Mouse (Mus musculus) urinary bladder, adult 2 months (tissue): ENCODE results near the gene Eml4. TPM values are rescaled to one million over a fixed set of nuclear protein-coding genes. Genes with fewer than 3 reads are reported as not detected.

Experiments
- DNase-seq: peaks from one replicate; pipeline ENCODE4 v3.0.0; 2022; ENCODE audit warnings: low spot score
- polyA plus RNA-seq: library from polyadenylated mRNA; depleted of rRNA; stranded (reverse); fragments of >200 nt; gene quantifications from 2 replicates; pipeline ENCODE4 v1.2.3, GENCODE M21; 2012

Eml4 gene
- polyA plus RNA-seq, 1 experiment = 19.6 TPM

GRCm38 (mm10) chr17:83344226-83344625, 6.5 kb upstream of the Eml4 start:
- DNase-seq = no peak

DNA sequence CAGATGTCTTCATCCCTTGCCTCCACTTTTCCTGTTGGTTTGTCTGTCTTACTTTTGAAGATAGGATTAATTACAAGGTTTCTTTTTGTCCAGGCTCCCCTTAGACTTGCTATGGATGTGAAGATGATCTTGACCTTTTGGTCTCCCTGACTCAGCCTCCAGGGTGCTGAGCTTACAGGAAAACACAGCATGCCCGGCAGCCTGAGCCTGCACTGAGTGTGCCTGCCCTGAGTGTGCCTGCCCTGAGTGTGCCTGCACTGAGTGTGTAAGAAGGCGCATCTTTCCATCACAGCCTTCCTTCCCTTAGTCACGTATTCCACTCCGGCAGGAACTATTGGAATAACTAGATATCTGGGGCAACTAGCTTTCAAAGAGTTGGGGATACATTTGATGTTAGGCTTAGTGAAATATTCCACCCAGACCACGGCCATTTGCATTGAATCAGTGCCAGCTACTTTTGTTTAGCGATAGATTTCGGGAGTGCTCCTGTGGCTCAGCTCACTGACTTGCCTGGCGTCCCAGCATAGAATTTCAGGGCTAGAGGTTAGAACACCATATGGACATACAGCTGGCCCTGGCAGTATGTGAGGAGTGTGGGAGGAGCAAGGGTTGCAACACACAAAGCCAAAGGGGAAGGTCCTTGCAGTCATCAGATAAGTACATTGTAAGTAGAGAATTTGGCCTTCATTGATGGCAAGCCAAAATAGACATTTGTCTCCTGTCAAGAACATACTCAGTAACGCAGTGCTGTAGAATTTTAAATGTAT, 2.5 kb upstream of the Eml4 start:
- no peak for DNase-seq

- no peak for DNase-seq
Observed at GRCm38 (mm10) chr17:83351119-83351531, 394 bp downstream of the Eml4 start.

GRCm38 (mm10) chr17:83351601-83352413, 1.1 kb downstream of the Eml4 start:
- DNase-seq = no peak

DNA sequence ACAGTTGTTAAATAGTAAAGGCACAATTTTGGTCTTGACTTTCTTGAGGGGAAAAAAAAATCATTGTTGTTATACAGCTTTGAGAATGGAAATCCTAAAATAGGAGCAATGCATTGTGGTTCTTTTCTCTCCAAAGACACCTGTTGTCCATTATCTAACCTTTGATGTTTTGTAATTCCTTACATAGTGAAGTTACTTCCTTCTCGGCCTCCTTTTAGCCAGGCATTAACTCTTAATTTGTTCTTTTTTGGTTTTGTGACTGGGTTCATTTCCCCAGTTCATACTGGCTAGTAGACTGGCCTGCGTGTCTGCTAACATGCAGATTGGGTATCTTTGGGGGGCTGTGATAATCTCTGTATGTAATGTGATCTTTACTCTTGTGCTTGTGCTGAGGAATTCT, 1.7 kb downstream of the Eml4 start:
- DNase-seq = no peak

- DNase-seq = no peak
Observed at GRCm38 (mm10) chr17:83353011-83353410, 2.3 kb downstream of the Eml4 start.

DNA sequence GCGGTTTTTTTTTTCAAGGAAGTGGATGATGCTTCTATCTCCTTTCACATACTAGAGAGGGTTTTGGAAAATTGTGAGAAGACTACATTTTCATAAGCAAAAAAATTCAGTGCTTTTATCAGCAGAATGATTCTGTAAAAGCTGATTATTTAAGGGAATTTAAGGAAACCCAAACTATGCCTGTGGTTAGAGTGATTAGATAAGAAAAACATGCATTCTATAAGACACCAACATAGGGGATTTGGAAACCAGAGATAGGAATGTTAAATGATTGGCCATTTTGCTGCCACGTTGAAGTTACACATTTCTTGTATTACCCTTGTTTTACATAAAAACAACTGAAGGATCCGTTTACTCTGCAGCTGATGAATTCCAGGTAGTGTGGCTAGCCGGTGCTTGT, 2.7 kb downstream of the Eml4 start:
- no peak for DNase-seq

- DNase-seq = no peak
Observed at GRCm38 (mm10) chr17:83355481-83355880, 4.8 kb downstream of the Eml4 start.

GRCm38 (mm10) chr17:83359934-83360333, 9.2 kb downstream of the Eml4 start:
- DNase-seq = no peak

DNA sequence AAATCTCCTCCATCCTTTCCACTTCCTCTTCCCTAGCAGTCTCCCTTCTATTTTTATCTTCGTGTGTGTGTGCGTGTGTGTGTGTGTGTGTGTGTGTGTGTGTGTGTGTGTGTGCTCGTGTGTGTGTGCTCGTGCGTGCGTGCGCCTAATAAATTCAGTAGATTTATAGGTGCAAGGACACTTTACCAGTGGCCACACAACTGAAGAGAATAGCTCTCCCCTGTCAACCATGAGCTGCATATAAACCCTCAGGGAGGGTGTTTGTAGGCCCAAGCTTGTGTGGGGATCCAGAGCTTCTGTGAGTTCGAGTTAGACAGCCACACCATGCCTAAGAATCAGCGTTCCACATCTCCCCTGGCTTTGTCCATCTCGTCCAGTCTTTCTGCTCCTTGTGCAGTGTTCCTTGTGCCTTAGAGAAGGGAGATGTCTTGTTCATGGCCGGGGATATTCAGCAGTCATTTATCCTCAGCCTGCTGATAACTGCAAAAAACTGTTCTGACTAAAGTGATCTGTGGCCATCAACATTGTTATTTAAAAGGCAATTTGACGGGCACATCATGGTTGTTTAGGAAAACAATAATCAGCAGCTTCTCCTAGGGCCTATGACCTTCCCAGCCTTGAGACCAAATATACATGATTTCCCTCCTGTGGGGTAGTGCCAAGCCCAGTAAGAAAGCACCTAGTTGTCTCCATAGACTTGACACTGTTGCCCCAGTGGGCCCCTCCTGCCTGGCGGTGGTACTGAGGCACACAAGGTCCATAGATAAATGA, 10.2 kb downstream of the Eml4 start:
- no peak for DNase-seq

GRCm38 (mm10) chr17:83363081-83363480, 12.3 kb downstream of the Eml4 start:
- DNase-seq = no peak

- DNase-seq = no peak
Observed at GRCm38 (mm10) chr17:83364296-83364695, 13.6 kb downstream of the Eml4 start.

GRCm38 (mm10) chr17:83365130-83365529, 14.4 kb downstream of the Eml4 start:
- no peak for DNase-seq

GRCm38 (mm10) chr17:83365614-83366355, 15.1 kb downstream of the Eml4 start:
- no peak for DNase-seq

- DNase-seq = no peak
Observed at GRCm38 (mm10) chr17:83367387-83367786, 16.7 kb downstream of the Eml4 start.

DNA sequence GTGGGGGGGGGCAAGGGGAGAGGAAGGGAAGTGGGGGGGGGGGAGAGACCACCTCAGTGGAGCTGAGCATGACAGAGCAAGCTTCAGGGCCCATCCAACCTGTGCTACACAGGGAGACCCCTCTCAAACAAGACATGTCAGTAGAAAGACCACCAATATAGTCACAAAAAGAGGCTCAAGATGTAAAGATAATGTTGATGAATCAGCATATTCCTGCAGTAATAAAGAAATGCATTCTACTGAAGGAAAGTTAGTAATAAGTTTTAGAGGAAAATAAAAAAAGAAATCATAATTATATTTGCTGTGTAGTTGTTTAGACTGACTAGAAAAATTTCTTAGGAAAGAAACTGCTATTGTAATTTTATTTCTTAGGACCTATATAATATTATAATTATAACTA, 23.4 kb downstream of the Eml4 start:
- DNase-seq = no peak

DNA sequence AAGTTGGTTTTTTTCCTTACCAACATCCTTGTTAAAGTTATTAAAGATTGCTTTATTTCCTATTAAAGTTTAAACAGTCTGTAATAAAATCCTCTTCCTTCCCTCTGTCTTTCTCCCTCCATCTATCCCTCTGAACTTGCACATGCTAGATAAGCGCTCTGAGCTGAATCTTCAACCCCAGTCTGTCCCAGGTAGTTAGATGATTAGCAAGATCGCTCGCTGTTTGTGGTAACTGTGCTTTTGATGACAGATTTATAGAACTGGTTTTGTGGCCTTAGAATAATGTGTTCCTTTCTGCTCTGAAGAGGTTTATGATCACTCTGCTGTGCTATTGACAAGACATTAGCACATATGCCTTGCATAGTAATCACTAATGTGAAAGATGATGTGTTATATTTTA, 25.1 kb downstream of the Eml4 start:
- no peak for DNase-seq

- no peak for DNase-seq
Observed at GRCm38 (mm10) chr17:83376801-83377200, 26.1 kb downstream of the Eml4 start.

DNA sequence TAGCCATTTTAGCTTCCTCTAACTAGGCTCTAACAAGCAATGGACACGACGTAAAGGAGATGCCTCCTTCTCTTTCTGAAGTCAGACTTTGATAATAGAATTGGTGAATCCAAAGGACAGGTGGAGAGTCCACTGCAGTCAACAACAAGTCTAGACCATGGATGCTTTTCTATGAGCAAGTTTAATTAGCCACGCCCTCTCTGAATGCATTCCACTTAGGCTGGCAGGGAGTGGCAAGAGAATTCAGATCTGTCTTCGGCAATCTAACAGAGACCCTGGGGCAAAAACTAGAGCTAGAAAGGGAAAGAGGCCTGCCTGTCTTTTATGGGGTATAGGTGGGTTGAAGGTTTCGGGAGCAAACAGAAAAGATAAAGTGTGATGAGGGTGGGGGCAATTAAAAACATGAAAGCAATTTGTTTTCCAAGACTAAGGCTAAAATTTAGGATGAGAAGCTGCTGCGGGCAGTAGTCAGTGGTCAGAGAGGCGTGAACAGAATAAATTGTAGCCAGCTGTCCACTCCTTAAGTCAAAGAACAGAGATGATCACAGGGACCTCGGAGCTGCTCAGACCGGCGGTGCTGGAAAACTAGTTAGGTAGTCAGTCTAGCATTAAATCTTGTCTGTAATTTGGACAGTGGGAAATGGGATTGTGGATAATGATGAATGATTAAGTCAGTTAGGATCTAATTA, 27.2 kb downstream of the Eml4 start:
- DNase-seq = no peak

GRCm38 (mm10) chr17:83378444-83378762, 27.7 kb downstream of the Eml4 start:
- DNase-seq = no peak

DNA sequence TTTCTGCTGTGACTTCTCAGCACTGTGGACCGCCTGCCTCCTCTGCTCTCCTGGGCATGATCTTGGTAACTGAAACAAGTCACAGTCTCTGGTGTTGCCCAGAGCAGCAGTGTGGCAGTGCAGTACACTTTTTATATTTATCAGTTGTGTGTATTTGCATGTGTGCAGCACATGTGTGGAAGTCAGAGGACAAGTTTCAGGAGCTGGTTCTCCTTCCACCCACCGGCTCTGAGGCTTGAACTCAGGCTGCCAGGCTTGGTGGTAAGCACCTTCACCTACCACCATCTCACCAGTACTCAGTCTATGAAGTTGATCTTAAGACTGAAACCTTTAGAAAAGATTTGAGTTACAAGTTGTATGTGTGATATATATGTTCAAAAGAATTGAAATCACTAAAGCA, 28.6 kb downstream of the Eml4 start:
- no peak for DNase-seq
